Mouse (Mus musculus) megakaryocyte-erythroid progenitor cell, adult 5-6 weeks (primary cell): ENCODE data around the gene Misp. TPM values are rescaled to one million over a fixed set of nuclear protein-coding genes. Genes with fewer than 3 reads are reported as not detected.
A peak's percentile ranks its signal among the peaks of the same experiment; 100 is the strongest.

Experiments
- ATAC-seq: replicated peaks from 2 replicates; pipeline ENCODE4 v1.8.0; 2016; ENCODE audit warnings: mild to moderate bottlenecking, inconsistent platforms; ENCODE audit not compliant: severe bottlenecking, poor library complexity, low FRiP score, low TSS enrichment
- total RNA-seq, 2 experiments: library from RNA; stranded (forward) in 1 of 2; stranded (reverse) in 1 of 2; fragments of 200-1000, 215-1000 nt in 1 of 2; fragments of >200 nt in 1 of 2; fragmentation: Nextera tagmentation in 1 of 2; gene quantifications; 2 replicates each; pipeline ENCODE4 v1.2.3; 2014 to 2017

Gene Misp
- total RNA-seq, 2 experiments from 2014 or later = not detected

GRCm38 (mm10) chr10:79818225-79818624, 2.6 kb upstream of the Misp start:
- ATAC-seq = 0 out of 2 replicates have a peak, but pooled peaks have one; percentile 14

DNA sequence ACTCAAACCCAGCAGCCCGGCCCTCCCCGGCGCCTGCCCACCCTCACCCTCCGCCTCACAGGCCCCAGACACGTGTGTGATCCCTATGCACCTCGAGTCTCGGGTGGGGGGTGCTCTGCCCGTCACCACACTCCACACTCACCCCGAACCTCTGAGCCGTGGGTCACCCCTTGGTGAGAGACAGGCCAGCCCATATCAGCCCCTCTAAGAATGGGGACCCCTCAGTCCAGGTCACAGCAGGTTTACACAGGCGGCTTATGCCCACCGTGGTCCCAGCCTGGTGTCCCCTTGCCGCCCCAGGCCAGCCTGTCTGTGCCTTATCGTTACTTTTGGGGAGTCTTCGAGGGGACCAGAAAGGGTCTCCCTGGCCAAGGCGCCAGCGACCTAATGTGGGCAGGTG, 1.2 kb upstream of the Misp start:
- no peak for ATAC-seq

DNA sequence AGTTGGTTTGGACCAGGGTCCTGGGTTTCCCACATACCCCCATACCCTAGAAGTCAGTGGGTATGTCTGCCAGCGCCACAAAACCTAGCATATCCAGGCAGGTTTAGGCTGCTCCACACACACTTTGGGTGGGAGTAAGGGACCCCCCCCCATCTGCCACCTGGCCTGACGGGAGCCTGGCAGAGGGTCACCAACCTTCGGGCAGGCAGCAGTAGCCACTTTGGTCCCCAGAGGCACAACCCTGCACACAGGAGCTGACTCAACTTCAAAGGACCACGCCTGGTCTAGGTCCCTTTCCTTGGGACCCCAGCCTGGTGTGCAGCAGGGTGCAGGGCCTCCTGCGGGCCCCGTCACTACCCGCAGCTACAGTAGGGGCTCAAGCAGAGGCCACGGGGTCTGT, 512 bp upstream of the Misp start:
- no peak for ATAC-seq

- no peak for ATAC-seq
Measured at GRCm38 (mm10) chr10:79821731-79822130, 942 bp downstream of the Misp start.

DNA sequence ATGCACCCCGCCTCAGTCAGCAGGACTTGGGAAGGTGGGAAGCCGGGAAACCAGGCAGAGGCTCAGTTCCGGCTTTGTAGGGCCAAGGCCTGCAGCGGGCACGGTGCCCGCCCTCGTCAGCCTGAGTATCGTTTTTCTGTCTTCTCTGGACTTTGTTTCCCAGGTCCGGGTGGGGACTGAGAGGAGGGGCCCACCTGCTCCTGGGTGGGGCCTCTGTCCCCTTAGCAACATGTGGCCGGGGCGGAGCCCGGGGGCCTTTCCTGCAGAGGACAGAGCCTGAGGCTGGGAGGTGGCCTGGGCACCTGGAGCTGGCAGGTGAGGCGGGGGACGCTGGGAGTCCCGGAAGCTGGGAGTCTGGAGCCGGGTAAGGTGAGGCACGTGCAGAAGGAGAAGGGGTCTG, 1.6 kb downstream of the Misp start:
- no peak for ATAC-seq

GRCm38 (mm10) chr10:79823011-79823410, 2.2 kb downstream of the Misp start:
- ATAC-seq = no peak

- peak; percentile 54; the same call in 1 of the 2 replicates for ATAC-seq
Measured at GRCm38 (mm10) chr10:79824413-79824812, 3.6 kb downstream of the Misp start.

GRCm38 (mm10) chr10:79831583-79831982, 10.8 kb downstream of the Misp start:
- ATAC-seq = no peak

- no peak for ATAC-seq
Measured at GRCm38 (mm10) chr10:79832026-79832785, 11.4 kb downstream of the Misp start.

DNA sequence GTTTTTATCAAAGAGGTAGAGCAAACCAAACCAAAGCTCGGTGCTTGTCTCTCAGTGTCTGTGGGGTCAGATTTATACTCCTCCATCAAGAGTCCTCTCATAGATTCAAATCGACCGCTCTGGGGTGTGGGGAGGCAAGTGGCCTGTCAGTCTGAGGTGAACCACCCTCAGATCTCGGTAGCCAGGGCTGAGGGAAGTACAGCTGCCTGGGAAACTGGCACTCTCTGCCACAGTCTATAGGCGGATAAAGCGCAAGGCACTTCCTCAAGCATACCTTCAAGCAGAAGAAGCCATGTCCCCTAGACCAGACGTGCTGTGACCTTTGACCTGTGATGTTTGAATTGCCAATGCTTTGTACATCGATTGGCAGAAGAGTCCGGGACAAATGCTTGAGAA, 12.0 kb downstream of the Misp start:
- ATAC-seq = no peak

GRCm38 (mm10) chr10:79834769-79835398, 14.1 kb downstream of the Misp start:
- peak; percentile 70 for ATAC-seq

GRCm38 (mm10) chr10:79836918-79837317, 16.1 kb downstream of the Misp start:
- no peak for ATAC-seq

DNA sequence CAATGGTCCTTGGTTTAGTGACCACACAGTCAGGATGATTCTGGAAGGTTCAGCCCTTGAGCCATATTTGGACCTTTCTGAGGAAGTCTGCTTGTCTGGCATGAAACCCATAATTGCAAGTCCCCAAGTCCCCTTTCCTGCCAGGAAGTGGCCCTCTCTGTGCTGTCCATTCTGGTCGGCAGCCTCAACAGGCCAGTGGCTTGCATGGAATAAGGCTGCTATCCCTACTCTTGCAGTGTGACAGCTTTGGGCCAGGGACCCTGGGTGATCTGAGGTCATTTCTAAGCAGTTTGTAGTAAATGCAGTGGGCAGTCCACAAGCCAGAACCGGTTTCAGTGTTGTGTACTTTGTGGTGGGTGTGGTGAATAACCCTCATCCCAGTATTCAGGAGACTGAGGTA, 17.4 kb downstream of the Misp start:
- ATAC-seq = no peak

- ATAC-seq = peak; percentile 37
Measured at GRCm38 (mm10) chr10:79840091-79840490, 19.3 kb downstream of the Misp start.

DNA sequence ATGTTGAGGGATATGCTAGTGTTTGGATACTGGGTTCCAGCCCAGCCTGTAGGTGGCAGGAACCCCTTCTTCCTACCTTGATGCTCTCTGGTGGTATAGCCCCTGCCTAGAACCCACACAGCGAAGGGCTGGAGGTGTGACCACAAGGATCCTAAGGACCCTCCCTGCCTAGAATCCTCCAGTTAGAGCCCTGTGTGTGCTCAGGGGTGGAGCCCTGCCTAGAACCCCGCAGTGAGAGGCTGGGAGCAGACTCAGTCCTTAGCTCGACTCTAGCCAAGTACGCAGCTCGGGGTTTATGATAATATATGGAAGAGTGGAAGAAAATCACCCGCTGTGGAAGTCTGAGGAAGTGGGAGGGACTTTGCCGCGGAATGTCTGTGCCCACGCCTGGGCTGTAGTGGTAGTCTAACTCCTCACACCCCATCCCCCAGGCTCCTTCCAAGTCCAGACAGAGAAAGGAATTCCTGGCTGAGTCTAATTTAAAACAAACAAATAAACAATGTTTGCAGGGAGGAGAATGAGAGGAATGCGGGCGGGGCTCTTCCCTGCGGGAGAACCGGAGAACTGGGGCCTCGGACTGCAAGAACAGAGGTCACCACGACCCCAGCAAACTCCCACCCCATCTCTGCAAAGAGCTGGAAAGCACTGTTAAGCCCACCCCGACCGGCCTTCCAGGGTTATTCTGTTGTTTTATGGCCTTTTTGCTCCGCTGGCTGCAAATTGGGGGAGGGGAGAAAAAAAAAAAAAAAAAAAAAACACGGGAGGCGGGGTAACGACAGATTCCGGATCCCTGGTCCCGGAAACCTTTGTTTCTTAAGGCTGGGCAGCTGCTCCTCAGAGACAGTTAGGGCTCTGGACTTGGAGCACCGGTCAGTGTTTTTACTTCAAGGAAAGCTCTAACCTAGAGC, 20.1 kb downstream of the Misp start:
- peak; percentile 75 for ATAC-seq

GRCm38 (mm10) chr10:79842322-79842721, 21.5 kb downstream of the Misp start:
- no peak for ATAC-seq

- no peak for ATAC-seq
Measured at GRCm38 (mm10) chr10:79843476-79843875, 22.7 kb downstream of the Misp start.

- ATAC-seq = no peak
Measured at GRCm38 (mm10) chr10:79846553-79846952, 25.8 kb downstream of the Misp start.

DNA sequence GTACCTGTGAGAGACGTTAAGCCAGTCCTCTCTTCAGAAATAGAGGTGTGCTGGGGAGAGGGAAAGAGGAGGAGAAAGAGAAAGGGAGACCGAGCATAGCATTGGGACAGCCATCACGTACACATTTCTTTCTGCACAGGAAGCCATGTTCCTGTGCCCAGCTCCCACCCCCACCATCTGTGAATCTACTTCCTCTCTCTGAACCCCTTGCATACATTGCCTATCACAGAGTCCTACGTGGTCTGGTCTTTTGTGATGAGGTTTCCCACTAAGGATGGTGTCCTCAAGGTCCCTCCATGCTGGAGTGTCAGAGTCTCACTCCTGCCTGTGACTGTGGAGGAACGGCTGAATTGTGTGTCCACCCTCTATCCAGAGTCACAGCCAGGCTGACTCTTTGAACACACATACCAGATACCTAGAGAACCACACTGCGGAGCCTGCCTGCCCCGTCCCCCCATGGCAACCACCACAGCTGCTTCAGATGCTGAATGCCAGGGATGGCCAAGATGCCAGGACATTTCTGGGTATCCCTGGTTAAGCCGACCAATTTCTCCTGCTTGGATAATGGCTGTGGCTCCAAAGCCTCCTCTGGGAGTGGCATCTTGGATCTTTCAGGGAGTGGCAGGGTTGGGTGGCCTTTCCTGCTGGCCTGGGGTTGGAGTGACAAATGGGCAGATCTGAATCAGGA, 29.3 kb downstream of the Misp start:
- ATAC-seq = no peak

DNA sequence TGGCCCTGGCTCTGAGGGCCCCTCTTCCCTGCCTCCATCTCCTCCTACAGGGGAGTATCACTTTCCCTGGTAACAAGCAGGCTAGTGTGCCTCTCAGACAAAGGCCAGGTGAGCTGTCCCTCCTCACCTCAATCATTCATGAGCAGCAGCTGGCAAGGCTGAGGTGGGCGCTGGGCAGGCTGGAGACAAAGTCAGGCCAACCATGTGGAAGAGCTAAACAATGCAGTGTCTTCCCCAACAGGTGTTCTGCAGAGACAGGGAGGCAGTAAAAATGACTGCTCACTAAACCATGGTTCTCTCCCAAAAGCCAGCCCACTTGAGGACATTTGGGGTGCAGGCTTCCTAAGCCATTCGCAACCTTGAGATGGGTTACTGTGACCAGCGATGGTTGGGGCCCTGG, 30.9 kb downstream of the Misp start:
- ATAC-seq = no peak
